ENCODE assay signal across 8 mouse cellular contexts in the genomic region with DNA sequence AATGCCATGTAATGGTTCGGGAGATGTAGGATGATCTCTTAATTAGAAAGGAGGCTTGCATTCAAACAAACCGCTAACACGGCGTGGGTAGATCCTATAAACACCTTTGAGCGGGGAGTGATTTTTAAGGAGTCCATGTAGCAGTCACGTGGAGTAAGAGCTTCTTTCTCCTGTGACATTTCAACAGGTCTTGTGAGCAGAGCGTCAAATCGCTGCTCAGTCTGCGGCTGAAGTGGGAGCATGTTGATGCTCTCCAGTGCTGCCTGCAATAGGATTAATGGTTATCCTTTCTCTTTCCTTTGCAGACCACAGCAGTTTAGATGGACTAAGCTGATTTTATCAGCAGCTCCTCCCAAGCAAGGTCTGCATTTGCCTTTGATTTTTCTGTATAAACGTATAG. TPM values are rescaled to one million over a fixed set of nuclear protein-coding genes. Genes with fewer than 3 reads are reported as not detected.
A peak's percentile ranks its signal among the peaks of the same experiment; 100 is the strongest.
DNase-seq lines count a peak whose midpoint lies in the region; ATAC-seq and TF ChIP-seq lines count a peak whose summit lies in the region.

No protein-coding gene starts in this region.

- H3K27ac ChIP-seq in embryonic facial prominence, embryonic 14.5 days (replicated peaks; ENCODE audit: low read depth, low read length), result no peak overlapping the region; the same call in 1 of the 2 replicates
- H3K27ac ChIP-seq in intestine, embryonic 15.5 days, result no peak overlapping the region
- H3K27ac ChIP-seq in midbrain, embryonic 11.5 days (ENCODE audit: low read depth, low read length), result no peak overlapping the region

- peak overlapping the region; percentile 88 for H3K4me3 ChIP-seq in E14TG2a.4 (replicated peaks; ENCODE audit: low read length)
- peak overlapping the region; percentile 54 for H3K4me3 ChIP-seq in embryonic facial prominence, embryonic 14.5 days (ENCODE audit: low read depth, low read length)
- peak overlapping the region; percentile 50 for H3K4me3 ChIP-seq in intestine, embryonic 15.5 days (replicated peaks)
- H3K4me3 ChIP-seq in midbrain, embryonic 11.5 days (ENCODE audit: low read depth, low read length), result peak overlapping the region; percentile 56

- TF ChIP-seq CTCF in E14TG2a.4 (conservative IDR thresholded peaks at IDR 0.05; ENCODE audit: low read length), result no peak

- WGBS in embryonic facial prominence, embryonic 14.5 days, result 5% methylated on average over 10 of the region's 10 CpGs
- 6% methylated on average over 10 of the region's 10 CpGs for WGBS in intestine, embryonic 15.5 days
- WGBS in midbrain, embryonic 11.5 days, result 6% methylated on average over 10 of the region's 10 CpGs

- H3K4me1 ChIP-seq in E14TG2a.4 (replicated peaks; ENCODE audit: low read depth, low read length), result peaks cover 34% of the 10 kb centered on the region
- peaks cover 6% of the 10 kb centered on the region; the same call in 1 of the 2 replicates for H3K4me1 ChIP-seq in embryonic facial prominence, embryonic 14.5 days (ENCODE audit: control insufficient read depth, insufficient read depth, low read length)
- no peaks in the 10 kb centered on the region for H3K4me1 ChIP-seq in intestine, embryonic 15.5 days (replicated peaks)
- no peaks in the 10 kb centered on the region; the same call in 1 of the 2 replicates for H3K4me1 ChIP-seq in midbrain, embryonic 11.5 days (ENCODE audit: control insufficient read depth, insufficient read depth, low read length)

- H3K9me3 ChIP-seq in E14TG2a.4 (ENCODE audit: low read length), result no peaks in the 10 kb centered on the region
- no peaks in the 10 kb centered on the region for H3K9me3 ChIP-seq in embryonic facial prominence, embryonic 14.5 days (ENCODE audit: control insufficient read depth, low read length)
- no peaks in the 10 kb centered on the region for H3K9me3 ChIP-seq in intestine, embryonic 15.5 days
- H3K9me3 ChIP-seq in midbrain, embryonic 11.5 days (ENCODE audit: control insufficient read depth, low read length), result no peaks in the 10 kb centered on the region

- intact Hi-C loops in gastrocnemius, postnatal 14 days (cut with DNase I; ENCODE audit: low total_unique reads), result no loop called here

- no peaks in the 10 kb centered on the region for H3K36me3 ChIP-seq in E14TG2a.4 (ENCODE audit: insufficient read depth, low read length)
- H3K36me3 ChIP-seq in embryonic facial prominence, embryonic 14.5 days (ENCODE audit: control insufficient read depth, insufficient read depth, low read length), result no peaks in the 10 kb centered on the region
- H3K36me3 ChIP-seq in intestine, embryonic 15.5 days, result no peaks in the 10 kb centered on the region
- H3K36me3 ChIP-seq in midbrain, embryonic 11.5 days (ENCODE audit: control insufficient read depth, insufficient read depth, low read length), result no peaks in the 10 kb centered on the region

- peak overlapping the region; percentile 62 for H3K9ac ChIP-seq in embryonic facial prominence, embryonic 14.5 days (ENCODE audit: low read depth, low read length)
- H3K9ac ChIP-seq in intestine, embryonic 15.5 days, result peak overlapping the region; percentile 55
- peak overlapping the region; percentile 60 for H3K9ac ChIP-seq in midbrain, embryonic 11.5 days (ENCODE audit: low read length)

- DNase-seq in gastrocnemius, adult 18-20 months (ENCODE audit: low spot score), result peak; percentile 8
- DNase-seq in gastrocnemius, postnatal 14 days, result no peak
- DNase-seq in embryonic facial prominence, embryonic 14.5 days (ENCODE audit: low spot score), result peak; percentile 35
- peak; percentile 87 for DNase-seq in midbrain, embryonic 11.5 days (ENCODE audit: low spot score, missing footprints)
- DNase-seq in thymus, postnatal 25 days, result peak; percentile 6
- DNase-seq in cerebellum, adult 11-12 months, result no peak

- H3K4me2 ChIP-seq in embryonic facial prominence, embryonic 14.5 days (ENCODE audit: low read depth, low read length), result peak overlapping the region; percentile 68
- peak overlapping the region; percentile 78 for H3K4me2 ChIP-seq in intestine, embryonic 15.5 days (replicated peaks)
- peak overlapping the region; percentile 85 for H3K4me2 ChIP-seq in midbrain, embryonic 11.5 days

- ATAC-seq in embryonic facial prominence, embryonic 14.5 days (ENCODE audit: low read depth), result no peak
- peak; percentile 4; the same call in 1 of the 2 replicates for ATAC-seq in intestine, embryonic 15.5 days
- ATAC-seq in midbrain, embryonic 11.5 days (ENCODE audit: low FRiP score), result no peak

- no peaks in the 10 kb centered on the region for H3K27me3 ChIP-seq in E14TG2a.4 (ENCODE audit: insufficient read depth, low read length)
- no peaks in the 10 kb centered on the region for H3K27me3 ChIP-seq in embryonic facial prominence, embryonic 14.5 days (replicated peaks; ENCODE audit: control insufficient read depth, insufficient read depth, low read length)
- no peaks in the 10 kb centered on the region for H3K27me3 ChIP-seq in intestine, embryonic 15.5 days (replicated peaks)
- H3K27me3 ChIP-seq in midbrain, embryonic 11.5 days (ENCODE audit: control insufficient read depth, insufficient read depth, low read length), result no peaks in the 10 kb centered on the region

RNA-seq across cellular contexts. Expression of gene Bbs9, which starts 0.8 kb away (rescaled TPM):
- total RNA-seq in gastrocnemius, adult 18-20 months (2021), result 1 to 10 TPM; 8.5 to 8.9 TPM
- 1 to 10 TPM; 8.2 to 9.4 TPM for total RNA-seq in gastrocnemius, postnatal 14 days (2021)
- 13.2 and 13.4 TPM in 2 replicates for polyA plus RNA-seq in embryonic facial prominence, embryonic 14.5 days (2014; fragmentation: Nextera tagmentation; extraction: Ambion mirVana)
- polyA plus RNA-seq in intestine, embryonic 15.5 days (2015; fragmentation: Nextera tagmentation; extraction: Ambion mirVana), result 11.8 and 13.1 TPM in 2 replicates
- polyA plus RNA-seq in midbrain, embryonic 11.5 days (2014; fragmentation: Nextera tagmentation; extraction: Ambion mirVana), result 17.4 and 21.1 TPM in 2 replicates

RNA-seq across cellular contexts. Expression of gene Rp9, which starts 6.7 kb away (rescaled TPM):
- 10 to 100 TPM; 37.0 to 37.5 TPM for total RNA-seq in gastrocnemius, adult 18-20 months (2021)
- total RNA-seq in gastrocnemius, postnatal 14 days (2021), result 10 to 100 TPM; 19.5 to 23.6 TPM
- 60.7 and 61.5 TPM in 2 replicates for polyA plus RNA-seq in embryonic facial prominence, embryonic 14.5 days (2014; fragmentation: Nextera tagmentation; extraction: Ambion mirVana)
- 70.1 and 73.2 TPM in 2 replicates for polyA plus RNA-seq in intestine, embryonic 15.5 days (2015; fragmentation: Nextera tagmentation; extraction: Ambion mirVana)
- 50.6 and 54.2 TPM in 2 replicates for polyA plus RNA-seq in midbrain, embryonic 11.5 days (2014; fragmentation: Nextera tagmentation; extraction: Ambion mirVana)

RNA-seq across cellular contexts. Expression of gene Gm17545, which starts 22.2 kb away (rescaled TPM):
- total RNA-seq in gastrocnemius, adult 18-20 months (2021), result not detected
- total RNA-seq in gastrocnemius, postnatal 14 days (2021), result not detected
- not detected in 2 replicates for polyA plus RNA-seq in embryonic facial prominence, embryonic 14.5 days (2014; fragmentation: Nextera tagmentation; extraction: Ambion mirVana)
- not detected in 2 replicates for polyA plus RNA-seq in intestine, embryonic 15.5 days (2015; fragmentation: Nextera tagmentation; extraction: Ambion mirVana)
- polyA plus RNA-seq in midbrain, embryonic 11.5 days (2014; fragmentation: Nextera tagmentation; extraction: Ambion mirVana), result not detected in 2 replicates

Comparison
In these comparisons a context has a peak if more than half of its experiments do, and no peak if none do; other contexts are left out.
1. DNase-seq: peak in gastrocnemius, adult 18-20 months (single experiment), embryonic facial prominence, embryonic 14.5 days (single experiment), midbrain, embryonic 11.5 days (single experiment) and thymus, postnatal 25 days (single experiment); none in gastrocnemius, postnatal 14 days (single experiment) and cerebellum, adult 11-12 months (single experiment).
2. Peak in every context shown above with its lines, with median percentiles within 50 percentile points of each other: H3K4me3 ChIP-seq, H3K4me2 ChIP-seq and H3K9ac ChIP-seq.